Mouse (Mus musculus) liver, adult (tissue): ENCODE results near the gene Zfp980.
"Not testable (repeated sequence)": the region's sequence is repeated elsewhere in the genome, so short reads cannot be mapped to it uniquely, and the experiment has no call there.

Source experiments
- GATA4 ChIP-seq: IDR thresholded peaks from 2 replicates; pipeline ENCODE4 v1.6.1; 2014; ENCODE audit warnings: mild to moderate bottlenecking, low read length; ENCODE audit not compliant: insufficient replicate concordance

Gene Zfp980

DNA sequence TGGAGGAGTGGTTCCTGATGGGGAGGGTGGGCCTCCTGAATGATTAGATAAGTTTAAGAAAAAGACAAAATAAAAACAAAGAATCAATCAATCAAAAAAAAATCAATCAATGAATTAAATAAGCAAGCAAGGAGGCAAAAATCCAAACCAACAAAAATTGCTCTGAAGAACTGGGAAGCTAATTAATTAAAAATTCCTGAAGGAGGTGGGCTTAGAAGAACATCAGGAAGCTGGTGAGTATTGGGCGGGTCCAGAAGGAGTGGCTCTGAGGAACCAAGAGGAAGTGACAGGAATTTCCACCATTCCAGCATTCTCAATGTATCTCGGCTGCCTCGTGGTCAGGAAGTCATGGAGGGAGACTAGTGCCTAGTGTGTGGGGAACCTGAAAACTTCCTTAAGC, at the start of gene Zfp980:
Gene Zfp980 (plus strand): TSS at position 301 of the 400 bp plus-strand sequence.
- not testable (repeated sequence) for TF ChIP-seq GATA4
